7 mouse cellular contexts compared by ENCODE assay signal in the genomic region with DNA sequence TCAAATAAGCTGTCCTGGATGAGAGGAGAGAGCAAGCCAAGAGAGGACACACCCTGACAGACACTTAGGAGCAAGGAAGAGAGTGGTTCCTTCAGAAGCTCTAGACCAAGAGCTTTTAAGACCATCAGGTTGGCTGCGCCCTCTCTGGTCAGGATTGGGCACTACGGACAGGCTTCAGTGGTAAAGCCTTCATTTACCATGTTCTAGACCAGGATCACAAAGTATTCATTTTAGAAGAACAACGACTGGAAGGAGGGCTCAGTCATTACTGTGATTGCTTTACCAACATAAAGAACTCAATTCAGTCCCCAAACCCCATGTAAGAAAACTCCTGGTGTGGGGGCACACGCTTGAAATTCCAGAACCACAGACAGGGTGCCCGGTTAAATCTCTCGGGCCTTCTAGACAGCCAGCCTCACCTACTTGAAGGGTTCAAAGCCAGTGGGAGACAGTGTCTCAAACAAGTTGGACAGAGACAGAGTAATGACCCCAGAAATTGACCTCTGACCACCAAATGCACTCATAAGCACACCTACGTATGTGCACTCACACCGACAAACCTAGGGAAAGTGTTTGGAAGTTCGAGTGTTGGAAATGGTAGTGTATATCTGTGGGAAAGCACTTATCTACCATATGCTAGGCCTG. TPM values are rescaled to one million over a fixed set of nuclear protein-coding genes. Genes with fewer than 3 reads are reported as not detected.
DNase-seq lines count a peak whose midpoint lies in the region; ATAC-seq lines count a peak whose summit lies in the region.

No protein-coding gene starts in this region.

- no peaks in the 10 kb centered on the region for H3K27me3 ChIP-seq in limb, embryonic 13.5 days
- H3K27me3 ChIP-seq in limb, embryonic 10.5 days (ENCODE audit: low read depth, poor library complexity, severe bottlenecking), result no peaks in the 10 kb centered on the region
- no peaks in the 10 kb centered on the region for H3K27me3 ChIP-seq in heart, embryonic 12.5 days (replicated peaks)
- H3K27me3 ChIP-seq in neural tube, embryonic 13.5 days, result no peaks in the 10 kb centered on the region

- H3K4me1 ChIP-seq in limb, embryonic 13.5 days, result peaks cover 12% of the 10 kb centered on the region
- peaks cover 16% of the 10 kb centered on the region for H3K4me1 ChIP-seq in limb, embryonic 10.5 days
- H3K4me1 ChIP-seq in heart, embryonic 12.5 days (replicated peaks), result peaks cover 22% of the 10 kb centered on the region
- H3K4me1 ChIP-seq in neural tube, embryonic 13.5 days (replicated peaks), result peaks cover 23% of the 10 kb centered on the region

- H3K27ac ChIP-seq in limb, embryonic 13.5 days, result no peak overlapping the region
- H3K27ac ChIP-seq in limb, embryonic 10.5 days, result no peak overlapping the region
- H3K27ac ChIP-seq in heart, embryonic 12.5 days (ENCODE audit: poor library complexity, severe bottlenecking), result no peak overlapping the region
- H3K27ac ChIP-seq in neural tube, embryonic 13.5 days (replicated peaks), result no peak overlapping the region

- WGBS in limb, embryonic 13.5 days, result 74% methylated on average over 9 of the region's 9 CpGs
- 75% methylated on average over 9 of the region's 9 CpGs for WGBS in limb, embryonic 10.5 days
- 73% methylated on average over 9 of the region's 9 CpGs for WGBS in heart, embryonic 12.5 days
- WGBS in neural tube, embryonic 13.5 days, result 77% methylated on average over 9 of the region's 9 CpGs

- H3K9me3 ChIP-seq in limb, embryonic 13.5 days, result no peaks in the 10 kb centered on the region
- H3K9me3 ChIP-seq in limb, embryonic 10.5 days (replicated peaks), result no peaks in the 10 kb centered on the region
- no peaks in the 10 kb centered on the region for H3K9me3 ChIP-seq in heart, embryonic 12.5 days (replicated peaks)
- no peaks in the 10 kb centered on the region for H3K9me3 ChIP-seq in neural tube, embryonic 13.5 days

- peaks cover 23% of the 10 kb centered on the region for H3K36me3 ChIP-seq in limb, embryonic 13.5 days
- H3K36me3 ChIP-seq in limb, embryonic 10.5 days, result peaks cover 24% of the 10 kb centered on the region
- peaks cover 23% of the 10 kb centered on the region for H3K36me3 ChIP-seq in heart, embryonic 12.5 days
- peaks cover 12% of the 10 kb centered on the region for H3K36me3 ChIP-seq in neural tube, embryonic 13.5 days

- no peak overlapping the region; the same call in 1 of the 2 replicates for H3K9ac ChIP-seq in limb, embryonic 13.5 days
- H3K9ac ChIP-seq in heart, embryonic 12.5 days, result no peak overlapping the region
- no peak overlapping the region for H3K9ac ChIP-seq in neural tube, embryonic 13.5 days

- no peak overlapping the region; the same call in 1 of the 2 replicates for H3K4me2 ChIP-seq in limb, embryonic 13.5 days (replicated peaks)
- peak overlapping the region; percentile 94; the same call in 1 of the 2 replicates for H3K4me2 ChIP-seq in heart, embryonic 12.5 days
- H3K4me2 ChIP-seq in neural tube, embryonic 13.5 days, result no peak overlapping the region

- H3K4me3 ChIP-seq in limb, embryonic 13.5 days, result peak overlapping the region; percentile 65; the same call in 1 of the 2 replicates
- H3K4me3 ChIP-seq in limb, embryonic 10.5 days, result no peak overlapping the region
- H3K4me3 ChIP-seq in heart, embryonic 12.5 days, result no peak overlapping the region
- no peak overlapping the region; the same call in 1 of the 2 replicates for H3K4me3 ChIP-seq in neural tube, embryonic 13.5 days

- no peak for DNase-seq in limb, embryonic 10.5 days (ENCODE audit: low spot score)
- DNase-seq in cerebellum, adult 9-11 months, result peak; percentile 48
- peak; percentile 83 for DNase-seq in liver
- no peak for DNase-seq in c-Kit-positive CD71-positive TER-119-positive erythroid progenitor cells, embryonic 14.5 days (ENCODE audit: low spot score)

- ATAC-seq in limb, embryonic 13.5 days (ENCODE audit: low FRiP score, low read depth), result peak; percentile 7; the same call in 1 of the 2 replicates
- ATAC-seq in heart, embryonic 12.5 days (ENCODE audit: insufficient number of reproducible peaks, low FRiP score), result no peak
- peak; percentile 4 for ATAC-seq in neural tube, embryonic 13.5 days (ENCODE audit: low read depth)

RNA-seq across cellular contexts. Expression of a gene that starts 0.6 kb away (rescaled TPM):
- 282 and 290 TPM in 2 replicates for polyA plus RNA-seq in limb, embryonic 13.5 days (2015; fragmentation: Nextera tagmentation; extraction: Ambion mirVana)
- polyA plus RNA-seq in limb, embryonic 10.5 days (2016; fragmentation: Nextera tagmentation; extraction: Ambion mirVana), result 316 and 317 TPM in 2 replicates
- 547 and 555 TPM in 2 replicates for polyA plus RNA-seq in heart, embryonic 12.5 days (2016; fragmentation: Nextera tagmentation; extraction: Ambion mirVana)
- polyA plus RNA-seq in neural tube, embryonic 13.5 days (2015; fragmentation: Nextera tagmentation; extraction: Ambion mirVana), result 354 and 397 TPM in 2 replicates

RNA-seq across cellular contexts. Expression of a gene that starts 30.3 kb away (rescaled TPM):
- not detected in 2 replicates for polyA plus RNA-seq in limb, embryonic 13.5 days (2015; fragmentation: Nextera tagmentation; extraction: Ambion mirVana)
- not detected in 2 replicates for polyA plus RNA-seq in limb, embryonic 10.5 days (2016; fragmentation: Nextera tagmentation; extraction: Ambion mirVana)
- not detected in 2 replicates for polyA plus RNA-seq in heart, embryonic 12.5 days (2016; fragmentation: Nextera tagmentation; extraction: Ambion mirVana)
- polyA plus RNA-seq in neural tube, embryonic 13.5 days (2015; fragmentation: Nextera tagmentation; extraction: Ambion mirVana), result 0.04 TPM in 1 of 2 replicates, not detected in the other

RNA-seq across cellular contexts. Expression of a gene that starts 41.9 kb away (rescaled TPM):
- 578 and 605 TPM in 2 replicates for polyA plus RNA-seq in limb, embryonic 13.5 days (2015; fragmentation: Nextera tagmentation; extraction: Ambion mirVana)
- polyA plus RNA-seq in limb, embryonic 10.5 days (2016; fragmentation: Nextera tagmentation; extraction: Ambion mirVana), result 684 and 695 TPM in 2 replicates
- polyA plus RNA-seq in heart, embryonic 12.5 days (2016; fragmentation: Nextera tagmentation; extraction: Ambion mirVana), result 445 and 456 TPM in 2 replicates
- polyA plus RNA-seq in neural tube, embryonic 13.5 days (2015; fragmentation: Nextera tagmentation; extraction: Ambion mirVana), result 1,063 and 1,130 TPM in 2 replicates

RNA-seq across cellular contexts. Expression of a gene that starts 42.1 kb away (rescaled TPM):
- polyA plus RNA-seq in limb, embryonic 13.5 days (2015; fragmentation: Nextera tagmentation; extraction: Ambion mirVana), result 67.0 and 72.5 TPM in 2 replicates
- polyA plus RNA-seq in limb, embryonic 10.5 days (2016; fragmentation: Nextera tagmentation; extraction: Ambion mirVana), result 78.0 and 89.8 TPM in 2 replicates
- polyA plus RNA-seq in heart, embryonic 12.5 days (2016; fragmentation: Nextera tagmentation; extraction: Ambion mirVana), result 45.1 and 47.4 TPM in 2 replicates
- 54.3 and 54.4 TPM in 2 replicates for polyA plus RNA-seq in neural tube, embryonic 13.5 days (2015; fragmentation: Nextera tagmentation; extraction: Ambion mirVana)

Comparison
In these comparisons a context has a peak if more than half of its experiments do, and no peak if none do; other contexts are left out.
1. DNase-seq: peak in cerebellum, adult 9-11 months (single experiment) and liver (single experiment); none in limb, embryonic 10.5 days (single experiment) and c-Kit-positive CD71-positive TER-119-positive erythroid progenitor cells, embryonic 14.5 days (single experiment).